Mouse (Mus musculus) olfactory bulb, adult 2 months (tissue): Measurements from ENCODE around the gene Zcchc10.

Experiments used
- CTCF ChIP-seq: fragments of 200-500 bp; IDR thresholded peaks from 2 replicates; pipeline ENCODE4 v1.5.1; 2012; ENCODE audit warnings: low read depth, mild to moderate bottlenecking, low read length, moderate library complexity; ENCODE audit not compliant: insufficient read depth
- POLR2A ChIP-seq: fragments of 200-500 bp; IDR thresholded peaks from 2 replicates; pipeline ENCODE4 v1.6.1; 2012; ENCODE audit warnings: mild to moderate bottlenecking, low read depth, low read length, moderate library complexity; ENCODE audit not compliant: insufficient read depth

GRCm38 (mm10) chr11:53297947-53298860, 26.3 kb upstream of the Zcchc10 start:
- TF ChIP-seq CTCF (no peak), POLR2A (no peak)
